Mouse (Mus musculus) heart, embryonic 11.5 days (tissue): ENCODE data around the gene Amz1. TPM values are rescaled to one million over a fixed set of nuclear protein-coding genes. Genes with fewer than 3 reads are reported as not detected.

Experiments
- ATAC-seq: fragments of 200-750 bp; cut with Nextera tagmentation; replicated peaks from 2 replicates; pipeline ENCODE4 v1.8.0; 2017; ENCODE audit warnings: moderate library complexity; ENCODE audit not compliant: insufficient number of reproducible peaks, low FRiP score, low TSS enrichment
- H3K27ac ChIP-seq: fragments of 300-500 bp; sonication (generic); 2 replicates; pipeline ENCODE4 v1.5.1; 2014; ENCODE audit warnings: mild to moderate bottlenecking, low read depth, low read length
- H3K27me3 ChIP-seq: fragments of 300-500 bp; sonication (generic); 2 replicates; pipeline ENCODE4 v1.6.1; 2014; ENCODE audit warnings: mild to moderate bottlenecking, low read length, mixed read lengths; ENCODE audit not compliant: control insufficient read depth, insufficient read depth
- H3K36me3 ChIP-seq: fragments of 300-500 bp; sonication (generic); 2 replicates; pipeline ENCODE4 v1.6.1; 2014; ENCODE audit warnings: mild to moderate bottlenecking, low read length, moderate library complexity, mixed read lengths; ENCODE audit not compliant: control insufficient read depth, insufficient read depth
- H3K4me1 ChIP-seq: fragments of 300-500 bp; sonication (generic); 2 replicates; pipeline ENCODE4 v1.6.1; 2014; ENCODE audit warnings: low read length; ENCODE audit not compliant: control insufficient read depth, insufficient read depth
- H3K4me2 ChIP-seq: fragments of 300-500 bp; sonication (generic); 2 replicates; pipeline ENCODE4 v1.6.1; 2014; ENCODE audit warnings: mild to moderate bottlenecking, moderate library complexity
- H3K4me3 ChIP-seq: fragments of 300-500 bp; sonication (generic); 2 replicates; pipeline ENCODE4 v1.5.1; 2014; ENCODE audit warnings: low read depth, low read length
- H3K9ac ChIP-seq: fragments of 300-500 bp; sonication (generic); 2 replicates; pipeline ENCODE4 v1.6.1; 2014; ENCODE audit warnings: mild to moderate bottlenecking, low read depth, low read length, moderate library complexity
- H3K9me3 ChIP-seq: fragments of 300-500 bp; sonication (generic); replicated peaks from 2 replicates; pipeline ENCODE4 v1.6.1; 2016; ENCODE audit warnings: low read length; ENCODE audit not compliant: control insufficient read depth
- WGBS: fragments of 180-500 bp; shearing (Covaris S2); extraction: QIAGEN DNeasy Blood & Tissue Kit; methylation state at CpG from one replicate; pipeline ENCODE4 v1.1.7; 2014; ENCODE audit not compliant: insufficient replicate concordance; 5-methylcytosine and 5-hydroxymethylcytosine counted together
- polyA plus RNA-seq: library from polyadenylated mRNA; unstranded; fragments of >200 nt; fragmentation: Nextera tagmentation; extraction: Ambion mirVana; gene quantifications from 2 replicates; pipeline ENCODE4 v1.2.1, GENCODE M21; 2014

Amz1 gene
- polyA plus RNA-seq, 1 experiment from 2014 or later, result 0.69 TPM

- ATAC-seq, result no peak
- peaks cover 32% of the 10 kb centered on the region for H3K4me1 ChIP-seq
- 80% methylated on average over 4 of the region's 4 CpGs for WGBS
- no peaks in the 10 kb centered on the region for H3K9me3 ChIP-seq
- H3K4me3 ChIP-seq, result no peak overlapping the region
- H3K27ac ChIP-seq, result peak overlapping the region; percentile 97; the same call in 1 of the 2 replicates
- H3K4me2 ChIP-seq, result no peak overlapping the region
- no peaks in the 10 kb centered on the region for H3K27me3 ChIP-seq
- no peaks in the 10 kb centered on the region; the same call in 1 of the 2 replicates for H3K36me3 ChIP-seq
- no peak overlapping the region for H3K9ac ChIP-seq
Observed at GRCm38 (mm10) chr5:140766566-140766965, 42.6 kb downstream of the Amz1 start.

- Histone ChIP-seq H3K36me3 (no peaks in the 10 kb centered on the region; the same call in 1 of the 2 replicates), H3K9ac (peak overlapping the region; percentile 56), H3K4me2 (peak overlapping the region; percentile 25; the same call in 1 of the 2 replicates), H3K27ac (peak overlapping the region; percentile 97), H3K4me1 (peaks cover 42% of the 10 kb centered on the region), H3K4me3 (no peak overlapping the region), H3K9me3 (no peaks in the 10 kb centered on the region), H3K27me3 (no peaks in the 10 kb centered on the region)
- peak; percentile 65 for ATAC-seq
- 13% methylated on average over 9 of the region's 9 CpGs for WGBS
Observed at GRCm38 (mm10) chr5:140767704-140768141, 43.8 kb downstream of the Amz1 start.

DNA sequence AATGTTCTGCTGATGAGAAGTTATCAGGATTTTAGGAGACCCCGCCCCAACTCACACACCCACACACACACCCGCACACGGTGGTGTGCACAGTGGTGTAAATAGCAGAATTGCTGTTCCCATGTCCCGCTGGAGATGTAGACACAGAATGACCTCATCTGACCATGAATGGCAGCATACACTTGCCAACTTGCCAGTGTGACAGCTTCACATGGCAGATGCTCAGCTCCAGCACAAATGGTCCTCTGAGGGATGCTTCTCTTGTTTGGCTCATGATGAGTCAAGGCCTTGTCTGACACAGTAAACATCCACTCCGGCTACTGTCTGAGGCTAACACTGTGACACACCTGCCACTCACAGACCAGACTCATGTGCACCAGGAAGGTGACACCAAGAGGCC lies 44.4 kb downstream of the Amz1 start:
- Histone ChIP-seq H3K9me3 (no peaks in the 10 kb centered on the region), H3K27ac (peak overlapping the region; percentile 97), H3K36me3 (no peaks in the 10 kb centered on the region; the same call in 1 of the 2 replicates), H3K27me3 (no peaks in the 10 kb centered on the region), H3K4me1 (peaks cover 42% of the 10 kb centered on the region), H3K9ac (no peak overlapping the region; the same call in 1 of the 2 replicates), H3K4me3 (no peak overlapping the region), H3K4me2 (no peak overlapping the region)
- ATAC-seq, result no peak
- WGBS, result 55% methylated on average over 5 of the region's 5 CpGs

DNA sequence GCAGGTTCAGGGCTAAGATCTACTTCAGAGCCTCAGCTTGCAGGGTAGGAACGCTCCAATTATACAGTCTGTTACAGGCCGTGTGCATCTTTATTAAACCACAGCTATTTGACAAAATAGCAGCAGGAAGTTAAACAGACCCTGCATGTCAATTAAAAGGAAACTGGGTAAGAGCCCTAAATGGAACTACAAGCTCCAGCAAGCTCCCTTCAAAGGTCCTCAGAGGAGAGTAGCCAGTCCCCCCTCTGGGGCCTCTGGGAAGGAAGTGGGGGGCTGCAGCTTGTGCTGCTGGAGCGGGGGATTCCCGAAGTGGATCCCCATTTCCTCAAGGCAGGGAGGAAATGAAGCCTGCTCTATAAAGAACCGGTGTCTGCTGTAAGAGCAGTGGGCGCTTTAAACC lies 47.7 kb downstream of the Amz1 start:
- no peak overlapping the region for H3K4me3 ChIP-seq
- H3K4me1 ChIP-seq, result peaks cover 38% of the 10 kb centered on the region
- no peak for ATAC-seq
- no peaks in the 10 kb centered on the region; the same call in 1 of the 2 replicates for H3K36me3 ChIP-seq
- no peak overlapping the region for H3K9ac ChIP-seq
- H3K27me3 ChIP-seq, result no peaks in the 10 kb centered on the region
- H3K27ac ChIP-seq, result peak overlapping the region; percentile 76
- no peaks in the 10 kb centered on the region for H3K9me3 ChIP-seq
- no peak overlapping the region for H3K4me2 ChIP-seq
- 58% methylated on average over 6 of the region's 6 CpGs for WGBS

- Histone ChIP-seq H3K4me3 (no peak overlapping the region), H3K9ac (0 out of 2 replicates have a peak overlapping the region, but pooled peaks have one; percentile 43), H3K36me3 (no peaks in the 10 kb centered on the region; the same call in 1 of the 2 replicates), H3K27ac (peak overlapping the region; percentile 76), H3K9me3 (no peaks in the 10 kb centered on the region), H3K4me1 (peaks cover 36% of the 10 kb centered on the region), H3K27me3 (no peaks in the 10 kb centered on the region), H3K4me2 (no peak overlapping the region)
- no peak for ATAC-seq
- WGBS, result 48% methylated on average over 7 of the region's 7 CpGs
Observed at GRCm38 (mm10) chr5:140772158-140772557, 48.2 kb downstream of the Amz1 start.

GRCm38 (mm10) chr5:140775111-140775510 lies 51.2 kb downstream of the Amz1 start:
- Histone ChIP-seq H3K9ac (no peak overlapping the region), H3K4me3 (no peak overlapping the region), H3K4me2 (no peak overlapping the region), H3K27ac (no peak overlapping the region), H3K4me1 (peaks cover 16% of the 10 kb centered on the region), H3K9me3 (no peaks in the 10 kb centered on the region), H3K27me3 (no peaks in the 10 kb centered on the region), H3K36me3 (no peaks in the 10 kb centered on the region)
- no peak for ATAC-seq
- 88% methylated on average over 4 of the region's 4 CpGs for WGBS

- Histone ChIP-seq H3K27me3 (no peaks in the 10 kb centered on the region), H3K4me2 (no peak overlapping the region), H3K4me1 (peaks cover 11% of the 10 kb centered on the region), H3K27ac (no peak overlapping the region), H3K9me3 (no peaks in the 10 kb centered on the region), H3K36me3 (no peaks in the 10 kb centered on the region), H3K9ac (no peak overlapping the region), H3K4me3 (no peak overlapping the region)
- 68% methylated on average over 9 of the region's 9 CpGs for WGBS
- no peak for ATAC-seq
Observed at GRCm38 (mm10) chr5:140776968-140777367, 53.0 kb downstream of the Amz1 start.

GRCm38 (mm10) chr5:140781122-140781521 lies 57.2 kb downstream of the Amz1 start:
- Histone ChIP-seq H3K36me3 (peaks cover 17% of the 10 kb centered on the region), H3K4me2 (no peak overlapping the region), H3K27me3 (no peaks in the 10 kb centered on the region), H3K27ac (no peak overlapping the region), H3K4me3 (no peak overlapping the region), H3K4me1 (peaks cover 10% of the 10 kb centered on the region), H3K9ac (no peak overlapping the region), H3K9me3 (no peaks in the 10 kb centered on the region)
- no peak for ATAC-seq
- WGBS, result 74% methylated on average over 5 of the region's 5 CpGs

- H3K9me3 ChIP-seq, result no peaks in the 10 kb centered on the region
- H3K4me1 ChIP-seq, result peaks cover 14% of the 10 kb centered on the region
- no peak overlapping the region; the same call in 1 of the 2 replicates for H3K27ac ChIP-seq
- H3K9ac ChIP-seq, result no peak overlapping the region
- ATAC-seq, result no peak
- no peak overlapping the region for H3K4me3 ChIP-seq
- no peaks in the 10 kb centered on the region for H3K27me3 ChIP-seq
- no peak overlapping the region for H3K4me2 ChIP-seq
- peaks cover 17% of the 10 kb centered on the region for H3K36me3 ChIP-seq
- 82% methylated on average over 8 of the region's 8 CpGs for WGBS
Observed at GRCm38 (mm10) chr5:140781886-140782572, 58.1 kb downstream of the Amz1 start.
